Mouse (Mus musculus) bone marrow, adult 2 months (tissue): ENCODE data around the gene Mgat5.

ENCODE experiments used
- CTCF ChIP-seq: fragments of 200-500 bp; IDR thresholded peaks from 2 replicates; pipeline ENCODE4 v1.5.1; 2011; ENCODE audit warnings: low read length, control low read depth; ENCODE audit not compliant: control insufficient read depth, insufficient read depth
- POLR2A ChIP-seq: fragments of 200-500 bp; IDR thresholded peaks from 2 replicates; pipeline ENCODE4 v1.6.1; 2011; ENCODE audit warnings: low read depth, mild to moderate bottlenecking, control low read depth, low read length, borderline replicate concordance; ENCODE audit not compliant: control insufficient read depth

GRCm38 (mm10) chr1:127305582-127305981, 100.8 kb downstream of the Mgat5 start:
- TF ChIP-seq POLR2A (no peak), CTCF (no peak)
